Mouse (Mus musculus) midbrain, embryonic 11.5 days (tissue): ENCODE data around the gene Dus2. TPM values are rescaled to one million over a fixed set of nuclear protein-coding genes. Genes with fewer than 3 reads are reported as not detected.

Experiments
- ATAC-seq: fragments of 200-750 bp; cut with Nextera tagmentation; 2 replicates; pipeline ENCODE4 v1.8.0; 2017; ENCODE audit warnings: moderate TSS enrichment, moderate library complexity; ENCODE audit not compliant: low FRiP score
- DNase-seq: peaks from one replicate; pipeline ENCODE4 v3.0.0; 2015; ENCODE audit warnings: low spot score; ENCODE audit errors: missing footprints
- H3K27ac ChIP-seq: fragments of 300-500 bp; sonication (generic); 2 replicates; pipeline ENCODE4 v1.5.1; 2014; ENCODE audit warnings: low read depth, low read length
- H3K27me3 ChIP-seq: fragments of 300-500 bp; sonication (generic); 2 replicates; pipeline ENCODE4 v1.6.1; 2014; ENCODE audit warnings: mild to moderate bottlenecking, low read length, moderate library complexity, mixed read lengths; ENCODE audit not compliant: control insufficient read depth, insufficient read depth
- H3K36me3 ChIP-seq: fragments of 300-500 bp; sonication (generic); 2 replicates; pipeline ENCODE4 v1.6.1; 2014; ENCODE audit warnings: mild to moderate bottlenecking, low read length, moderate library complexity, mixed read lengths; ENCODE audit not compliant: control insufficient read depth, insufficient read depth
- H3K4me1 ChIP-seq: fragments of 300-500 bp; sonication (generic); 2 replicates; pipeline ENCODE4 v1.6.1; 2014; ENCODE audit warnings: low read length; ENCODE audit not compliant: control insufficient read depth, insufficient read depth
- H3K4me2 ChIP-seq: fragments of 300-500 bp; sonication (generic); 2 replicates; pipeline ENCODE4 v1.6.1; 2014; ENCODE audit warnings: mild to moderate bottlenecking, moderate library complexity
- H3K4me3 ChIP-seq: fragments of 300-500 bp; sonication (generic); 2 replicates; pipeline ENCODE4 v1.5.1; 2014; ENCODE audit warnings: low read depth, low read length
- H3K9ac ChIP-seq: fragments of 300-500 bp; sonication (generic); 2 replicates; pipeline ENCODE4 v1.6.1; 2014; ENCODE audit warnings: low read length
- H3K9me3 ChIP-seq: fragments of 300-500 bp; sonication (generic); 2 replicates; pipeline ENCODE4 v1.6.1; 2016; ENCODE audit warnings: low read length; ENCODE audit not compliant: control insufficient read depth
- WGBS: fragments of 180-500 bp; shearing (Covaris S2); extraction: QIAGEN DNeasy Blood & Tissue Kit; methylation state at CpG from one replicate; pipeline ENCODE4 v1.1.7; 2014; 5-methylcytosine and 5-hydroxymethylcytosine counted together
- polyA plus RNA-seq: library from polyadenylated mRNA; unstranded; fragments of >200 nt; fragmentation: Nextera tagmentation; extraction: Ambion mirVana; gene quantifications from 2 replicates; pipeline ENCODE4 v1.2.1, GENCODE M21; 2014

The Dus2 gene
- polyA plus RNA-seq, 1 experiment from 2014 or later: 14.4 TPM

DNA sequence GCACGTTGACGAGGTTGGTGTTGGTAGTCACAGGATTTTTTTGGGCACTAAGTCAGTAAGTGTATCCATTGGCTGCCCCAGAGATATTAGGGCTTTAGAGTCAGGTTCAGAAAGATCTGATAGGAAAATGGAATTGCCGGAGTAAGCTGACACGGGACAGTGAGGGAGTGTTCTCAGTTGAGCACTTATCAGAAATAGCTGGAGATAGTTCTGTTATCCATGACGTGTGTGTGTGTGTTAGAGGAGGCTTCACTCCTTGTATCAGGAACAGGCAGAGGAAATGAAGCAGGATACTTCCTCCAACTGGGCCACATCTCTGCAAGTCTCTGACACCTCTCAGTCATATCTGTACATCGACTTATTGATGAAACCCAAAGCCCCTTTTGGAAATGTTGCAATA lies 25.1 kb downstream of the Dus2 start:
- Histone ChIP-seq H3K27me3 (no peaks in the 10 kb centered on the region), H3K27ac (no peak overlapping the region), H3K4me2 (no peak overlapping the region), H3K4me3 (no peak overlapping the region), H3K4me1 (no peaks in the 10 kb centered on the region), H3K9me3 (no peaks in the 10 kb centered on the region), H3K36me3 (0 out of 2 replicates have a peak, but pooled peaks cover 2% of the 10 kb centered on the region), H3K9ac (no peak overlapping the region)
- DNase-seq (no peak), ATAC-seq (no peak)
- WGBS: 91% methylated on average over 6 of the region's 6 CpGs

DNA sequence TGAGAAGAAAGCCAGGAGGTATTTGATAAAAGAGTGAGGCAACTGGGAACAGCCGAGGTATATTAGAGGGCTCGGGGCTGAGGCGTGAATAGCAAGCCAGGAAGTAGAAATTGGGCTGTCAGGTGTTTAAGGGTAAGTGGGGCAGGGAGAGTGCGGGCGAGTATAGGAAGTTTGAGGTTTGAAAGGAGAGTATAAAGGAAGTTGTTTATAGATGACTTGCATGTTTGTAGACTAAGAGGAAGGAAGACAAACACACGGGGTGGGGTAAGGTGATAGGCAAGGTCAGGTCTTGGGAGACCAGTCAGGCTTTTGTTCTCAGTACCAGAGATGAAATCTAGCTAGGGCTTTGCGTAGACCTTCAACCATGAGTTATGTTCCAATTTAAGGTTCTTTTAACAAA lies 26.0 kb downstream of the Dus2 start:
- Histone ChIP-seq H3K4me1 (no peaks in the 10 kb centered on the region), H3K27me3 (no peaks in the 10 kb centered on the region), H3K4me3 (no peak overlapping the region), H3K9ac (no peak overlapping the region), H3K4me2 (no peak overlapping the region), H3K9me3 (no peaks in the 10 kb centered on the region), H3K36me3 (0 out of 2 replicates have a peak, but pooled peaks cover 2% of the 10 kb centered on the region), H3K27ac (no peak overlapping the region)
- ATAC-seq (no peak), DNase-seq (no peak)
- 95% methylated on average over 7 of the region's 7 CpGs for WGBS

DNA sequence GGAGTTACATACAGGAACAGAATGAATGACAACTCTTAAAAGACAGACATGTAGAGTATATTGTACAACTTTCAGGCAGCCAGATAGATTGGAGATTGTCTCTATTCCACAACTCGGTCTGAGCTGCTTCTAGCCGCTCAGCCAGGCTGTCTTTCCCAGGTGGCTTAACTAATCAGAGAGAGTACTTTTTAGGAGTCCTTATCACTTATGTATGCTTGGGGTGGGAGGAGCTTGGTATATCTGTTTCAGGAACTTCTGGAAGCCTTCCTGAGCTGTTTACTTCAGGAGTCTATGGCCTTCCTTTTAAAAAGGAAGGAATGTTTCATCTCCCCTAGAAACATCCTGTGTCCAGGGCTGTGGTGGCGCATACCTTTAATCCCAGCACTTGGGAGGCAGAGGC lies 26.9 kb downstream of the Dus2 start:
- DNase-seq: no peak
- 94% methylated on average over 3 of the region's 3 CpGs for WGBS
- ATAC-seq: no peak
- H3K9ac ChIP-seq: no peak overlapping the region
- H3K4me2 ChIP-seq: no peak overlapping the region
- no peak overlapping the region for H3K27ac ChIP-seq
- H3K36me3 ChIP-seq: 0 out of 2 replicates have a peak, but pooled peaks cover 2% of the 10 kb centered on the region
- H3K27me3 ChIP-seq: no peaks in the 10 kb centered on the region
- no peaks in the 10 kb centered on the region for H3K9me3 ChIP-seq
- H3K4me1 ChIP-seq: no peaks in the 10 kb centered on the region
- H3K4me3 ChIP-seq: no peak overlapping the region

DNA sequence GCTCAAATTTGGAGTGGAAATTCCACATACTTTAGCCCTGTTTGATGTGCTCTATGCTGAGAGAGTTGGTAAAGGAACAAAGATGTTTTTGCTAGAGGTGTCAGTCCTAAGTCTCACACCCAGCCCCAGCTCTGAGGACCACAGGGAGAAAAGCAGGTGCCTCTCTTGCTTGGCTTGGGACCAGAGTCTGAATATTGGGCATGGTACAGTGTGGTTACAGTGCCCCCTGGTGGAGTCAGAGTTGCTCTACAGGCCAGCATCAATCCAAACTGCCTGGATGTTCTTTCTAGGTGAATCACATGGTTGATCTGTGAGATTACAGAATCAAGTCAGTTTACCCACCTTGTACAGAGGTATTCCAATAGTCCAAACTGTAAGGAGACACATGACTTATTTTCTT lies 31.3 kb downstream of the Dus2 start:
- H3K27me3 ChIP-seq: no peaks in the 10 kb centered on the region
- no peak overlapping the region for H3K4me2 ChIP-seq
- no peak for ATAC-seq

DNA sequence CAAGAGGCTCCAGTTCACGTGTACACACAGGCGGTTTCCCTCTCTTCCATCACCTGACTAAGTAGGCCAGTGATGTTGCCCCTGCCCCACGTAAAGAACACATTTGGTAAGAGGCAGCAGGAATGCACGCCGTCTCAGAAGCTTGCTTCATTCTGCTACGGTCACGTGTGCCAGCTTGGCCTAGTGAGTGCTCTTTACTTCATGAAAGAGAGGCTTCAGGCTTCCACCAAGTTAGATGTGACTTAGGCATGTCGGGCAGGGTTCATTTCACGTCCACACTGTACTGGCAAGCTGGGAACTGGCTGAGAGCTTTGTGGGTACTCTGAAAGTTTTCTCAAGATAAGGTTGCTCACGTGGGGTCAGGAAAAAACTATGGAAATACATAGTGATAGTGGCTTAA lies 47.6 kb downstream of the Dus2 start:
- Histone ChIP-seq H3K27me3 (no peaks in the 10 kb centered on the region), H3K27ac (no peak overlapping the region), H3K36me3 (no peaks in the 10 kb centered on the region), H3K4me2 (no peak overlapping the region), H3K9me3 (no peaks in the 10 kb centered on the region), H3K4me1 (no peaks in the 10 kb centered on the region), H3K9ac (no peak overlapping the region), H3K4me3 (no peak overlapping the region)
- 94% methylated on average over 10 of the region's 10 CpGs for WGBS
- DNase-seq (no peak), ATAC-seq (no peak)

More for the DNA sequence above, 31.3 kb downstream of the Dus2 start:
- no peak overlapping the region for H3K4me3 ChIP-seq
- no peak overlapping the region for H3K9ac ChIP-seq
- H3K36me3 ChIP-seq: no peaks in the 10 kb centered on the region
- H3K4me1 ChIP-seq: no peaks in the 10 kb centered on the region
- H3K27ac ChIP-seq: no peak overlapping the region
- no peaks in the 10 kb centered on the region for H3K9me3 ChIP-seq
- peak; percentile 91 for DNase-seq

DNA sequence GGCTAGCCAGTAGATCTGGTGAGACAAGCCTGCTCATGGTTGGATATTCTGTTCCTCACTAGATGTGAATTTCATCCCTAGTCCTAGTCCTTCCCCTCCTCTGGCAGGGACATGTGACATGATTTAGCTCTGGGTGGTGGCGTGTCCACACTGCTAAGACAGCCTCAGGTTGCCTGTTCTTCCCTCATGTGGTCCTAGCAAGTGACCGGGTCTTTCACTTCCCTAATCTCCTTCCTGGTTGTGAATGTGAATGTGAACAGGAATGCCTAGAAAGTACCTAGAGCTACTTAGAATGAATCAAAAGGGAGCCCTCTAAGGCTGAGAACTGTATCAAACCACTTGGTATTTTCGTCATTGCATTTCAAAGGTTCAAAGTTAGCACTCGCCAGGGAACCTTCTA lies 48.5 kb downstream of the Dus2 start:
- H3K4me3 ChIP-seq: no peak overlapping the region
- no peaks in the 10 kb centered on the region for H3K4me1 ChIP-seq
- no peak overlapping the region for H3K4me2 ChIP-seq
- no peak for ATAC-seq
- H3K27me3 ChIP-seq: no peaks in the 10 kb centered on the region
- no peak overlapping the region for H3K9ac ChIP-seq
- no peak overlapping the region for H3K27ac ChIP-seq
- DNase-seq: no peak
- H3K36me3 ChIP-seq: no peaks in the 10 kb centered on the region
- H3K9me3 ChIP-seq: no peaks in the 10 kb centered on the region
- 86% methylated on average over 4 of the region's 4 CpGs for WGBS

DNA sequence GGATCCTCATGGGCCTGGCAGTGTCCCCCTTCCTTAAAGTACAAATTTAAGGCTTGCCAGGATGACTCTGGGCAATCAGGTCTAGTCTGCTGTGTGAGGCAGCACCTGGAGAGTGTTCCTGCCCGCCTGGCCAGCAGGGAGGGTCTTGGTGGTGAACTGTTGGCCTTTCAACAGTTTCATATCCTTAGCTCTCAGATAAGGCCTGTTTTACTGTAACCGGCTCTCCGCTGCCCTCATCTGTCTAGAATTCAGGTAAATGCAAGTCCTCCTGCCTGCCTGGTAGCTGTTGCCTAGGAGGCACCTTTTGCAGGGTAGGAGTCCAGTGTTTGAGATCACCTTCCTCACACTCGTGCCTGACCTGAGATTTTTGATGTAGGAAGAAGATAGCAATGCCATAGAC lies 49.1 kb downstream of the Dus2 start:
- Histone ChIP-seq H3K27me3 (no peaks in the 10 kb centered on the region), H3K4me2 (no peak overlapping the region), H3K4me3 (no peak overlapping the region), H3K36me3 (no peaks in the 10 kb centered on the region), H3K9me3 (no peaks in the 10 kb centered on the region), H3K9ac (no peak overlapping the region), H3K27ac (no peak overlapping the region), H3K4me1 (no peaks in the 10 kb centered on the region)
- ATAC-seq (no peak), DNase-seq (no peak)
- WGBS: 84% methylated on average over 4 of the region's 4 CpGs

DNA sequence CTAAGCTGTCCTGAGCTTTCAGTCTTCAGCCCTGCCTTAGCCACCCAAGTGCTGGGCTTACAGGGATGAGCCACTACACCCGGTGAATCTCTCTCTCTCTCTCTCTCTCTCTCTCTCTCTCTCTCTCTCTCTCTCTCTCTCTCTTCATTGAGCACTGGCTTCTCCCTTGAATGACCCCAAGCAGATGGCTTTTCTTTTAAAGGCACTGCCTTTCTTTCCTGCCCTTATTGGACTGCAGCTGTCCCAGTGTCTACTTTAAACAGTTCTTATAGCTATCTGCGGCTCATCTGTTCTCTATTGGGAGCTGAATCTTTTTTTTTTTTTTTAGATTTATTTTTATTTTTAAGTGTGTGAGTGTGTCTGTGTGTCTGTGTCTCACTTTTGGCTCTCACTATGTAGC lies 51.9 kb downstream of the Dus2 start:
- Histone ChIP-seq H3K4me3 (no peak overlapping the region), H3K9ac (no peak overlapping the region), H3K4me2 (no peak overlapping the region), H3K9me3 (no peaks in the 10 kb centered on the region), H3K27ac (no peak overlapping the region), H3K27me3 (no peaks in the 10 kb centered on the region), H3K36me3 (no peaks in the 10 kb centered on the region), H3K4me1 (no peaks in the 10 kb centered on the region)
- WGBS: 85% methylated on average over 2 of the region's 2 CpGs
- no peak for DNase-seq
- no peak for ATAC-seq

DNA sequence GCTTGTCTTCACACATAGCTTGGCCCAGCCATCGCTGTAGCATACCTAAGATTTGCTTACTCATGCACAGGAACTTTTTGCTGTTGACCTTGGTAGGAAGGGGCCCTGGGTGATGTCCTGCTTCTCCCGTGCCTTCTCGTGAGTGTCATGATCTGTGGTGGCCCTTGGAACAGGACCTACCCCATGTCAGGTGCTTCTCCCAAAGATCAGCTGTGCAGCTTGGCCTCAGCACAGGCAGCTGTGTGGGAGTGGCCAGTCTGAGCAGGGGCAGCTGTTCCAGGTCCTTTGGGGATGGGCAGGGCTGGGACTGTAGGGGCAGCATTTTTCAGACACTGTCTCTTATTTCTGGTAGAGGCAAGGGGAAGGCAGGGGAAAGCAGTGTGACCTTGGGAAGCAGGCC lies 53.0 kb downstream of the Dus2 start:
- Histone ChIP-seq H3K9me3 (no peaks in the 10 kb centered on the region), H3K9ac (no peak overlapping the region), H3K27ac (no peak overlapping the region), H3K4me3 (no peak overlapping the region), H3K27me3 (no peaks in the 10 kb centered on the region), H3K4me1 (no peaks in the 10 kb centered on the region), H3K36me3 (no peaks in the 10 kb centered on the region), H3K4me2 (no peak overlapping the region)
- ATAC-seq (no peak), DNase-seq (no peak)
- WGBS: 87% methylated on average over 3 of the region's 3 CpGs
